Mouse (Mus musculus): Measurements from ENCODE around the gene Pth2. TPM values are rescaled to one million over a fixed set of nuclear protein-coding genes. Genes with fewer than 3 reads are reported as not detected.
"Not testable (repeated sequence)": the region's sequence is repeated elsewhere in the genome, so short reads cannot be mapped to it uniquely, and the experiment has no call there.

The Pth2 gene
- total RNA-seq, 2 experiments from 2014 or later: not detected

GRCm38 (mm10) chr7:45153052-45153451 is 27.7 kb upstream of the Pth2 start:
- ATAC-seq (ENCODE audit: poor library complexity, severe bottlenecking): not testable (repeated sequence)

DNA sequence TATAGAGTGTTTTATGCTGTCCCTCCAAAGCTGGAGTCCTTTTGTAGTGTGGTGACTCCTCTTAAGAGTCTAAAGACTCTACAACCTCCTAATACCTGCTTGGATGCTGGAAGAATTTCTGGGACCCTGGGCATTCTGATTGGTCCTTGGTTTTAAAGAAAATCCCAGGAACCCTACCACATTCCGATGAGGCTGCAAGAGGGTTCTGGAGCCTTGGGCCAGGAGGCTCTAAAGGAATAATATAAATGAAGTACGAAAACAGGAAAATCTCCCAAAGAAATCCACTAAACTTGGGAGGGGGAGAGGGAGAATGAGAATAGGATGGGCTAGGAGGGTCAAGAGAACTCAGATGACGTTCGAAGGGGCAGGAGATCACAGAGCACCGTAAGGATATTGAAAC is 27.2 kb upstream of the Pth2 start:
- no peak for ATAC-seq (ENCODE audit: poor library complexity, severe bottlenecking)

DNA sequence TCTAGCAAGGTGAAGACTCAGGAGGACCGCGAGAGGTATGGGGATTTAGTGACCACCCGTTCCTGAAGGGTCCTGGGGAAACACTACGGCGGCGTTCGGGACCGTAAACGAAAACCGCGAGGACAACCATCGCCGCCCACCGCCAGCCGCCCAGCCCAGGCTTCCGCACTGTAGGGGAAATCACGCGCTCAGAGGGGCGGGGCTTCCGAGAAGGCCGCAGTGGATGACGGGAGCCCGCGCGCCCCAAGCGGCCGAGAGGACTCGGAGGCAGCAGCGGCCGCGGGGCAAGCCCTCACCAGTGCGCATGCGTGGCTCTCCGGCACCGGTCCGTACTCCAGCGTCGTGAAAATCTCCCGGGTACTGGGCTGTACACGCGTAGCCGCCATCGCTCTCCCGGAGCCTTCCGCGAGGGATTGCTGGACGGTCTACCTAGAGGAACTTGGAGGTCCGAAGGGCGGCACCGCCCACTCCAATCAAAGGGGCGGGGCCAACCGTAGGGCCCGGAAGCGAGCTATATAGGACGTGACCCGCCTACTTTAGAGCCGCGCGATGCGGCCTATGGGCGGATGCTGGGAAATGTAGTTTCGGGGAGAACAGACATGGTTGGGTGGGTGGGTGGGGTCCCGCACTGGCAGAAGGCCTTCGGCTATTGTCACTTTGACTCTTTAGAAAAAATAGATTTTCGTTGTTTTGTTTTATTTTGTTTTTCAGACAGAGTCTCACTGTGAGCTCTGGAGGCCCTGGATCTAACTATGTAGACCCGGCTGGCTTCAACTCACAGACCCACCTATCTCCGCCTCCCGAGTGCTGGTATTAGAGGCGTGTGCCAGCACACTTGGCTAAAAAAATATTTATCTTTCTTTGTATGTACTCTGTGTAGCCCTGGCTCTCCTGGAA is 26.5 kb upstream of the Pth2 start, which contains the start of the genes Pih1d1 and Aldh16a1:
Gene Pih1d1 (plus strand): TSS at position 208 of the 897 bp plus-strand sequence.
Gene Aldh16a1 (minus strand): TSS at position 489 of the 897 bp plus-strand sequence.
- peak; percentile 96 for ATAC-seq (ENCODE audit: poor library complexity, severe bottlenecking)

- ATAC-seq (ENCODE audit: poor library complexity, severe bottlenecking): 0 out of 2 replicates have a peak, but pooled peaks have one; percentile 35
Measured at GRCm38 (mm10) chr7:45154993-45155514, 25.7 kb upstream of the Pth2 start.

DNA sequence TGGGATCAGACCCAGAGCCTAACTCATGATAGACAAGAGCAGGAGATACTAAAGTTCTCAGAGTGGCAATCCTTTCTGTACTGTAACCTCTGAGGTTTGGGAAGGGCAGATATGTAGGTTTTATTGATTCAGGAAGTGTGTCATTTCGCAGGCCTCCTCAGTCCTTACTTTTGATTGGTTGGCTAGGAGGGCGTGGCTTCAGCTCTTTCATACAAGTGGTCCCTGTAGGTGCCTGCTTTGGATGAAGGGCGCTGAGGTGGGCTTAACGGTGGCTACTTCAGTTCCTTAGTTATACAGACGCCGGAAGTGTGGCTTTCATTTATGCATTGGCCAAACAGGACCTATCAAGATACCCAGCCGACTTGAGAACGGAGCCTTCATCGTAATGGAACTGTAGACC is 25.2 kb upstream of the Pth2 start:
- ATAC-seq (ENCODE audit: poor library complexity, severe bottlenecking): no peak

DNA sequence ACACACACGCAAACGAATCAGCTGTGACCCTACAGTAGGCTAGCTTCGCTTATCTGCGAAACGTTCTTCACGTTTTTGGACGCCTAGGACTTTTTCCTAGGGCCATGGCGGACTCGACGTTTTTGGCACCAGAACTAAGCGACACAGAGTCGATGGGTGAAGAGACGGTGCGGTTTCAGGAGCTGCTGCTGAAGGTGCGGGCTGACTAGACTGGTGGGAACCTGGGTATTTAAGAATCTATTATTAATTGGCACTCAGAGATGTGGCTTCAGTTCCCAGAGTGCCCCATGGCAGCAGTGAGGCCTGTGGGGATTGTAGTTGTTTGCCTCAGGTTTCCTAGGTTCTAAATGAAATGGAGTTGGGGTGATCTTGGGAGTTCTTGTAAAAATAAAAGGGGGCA is 24.6 kb upstream of the Pth2 start:
- ATAC-seq (ENCODE audit: poor library complexity, severe bottlenecking): no peak

DNA sequence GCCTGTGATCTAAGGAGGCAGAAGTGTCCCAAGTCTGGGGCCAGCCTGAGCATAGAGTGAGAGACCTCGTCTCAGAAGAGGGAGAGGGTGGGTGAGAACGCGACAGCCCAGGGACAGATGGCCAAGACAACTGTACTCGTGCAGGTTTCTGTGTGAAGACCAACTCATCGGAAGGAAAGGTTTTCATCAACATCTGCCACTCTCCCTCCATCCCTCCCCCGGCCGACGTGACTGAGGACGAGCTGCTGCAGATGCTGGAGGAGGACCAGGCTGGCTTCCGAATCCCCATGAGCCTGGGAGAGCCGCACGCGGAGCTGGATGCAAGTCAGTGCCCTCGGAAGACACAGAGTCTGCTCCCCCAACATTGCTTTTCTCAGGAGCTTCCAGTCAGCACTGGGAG is 23.3 kb upstream of the Pth2 start:
- no peak for ATAC-seq (ENCODE audit: poor library complexity, severe bottlenecking)

DNA sequence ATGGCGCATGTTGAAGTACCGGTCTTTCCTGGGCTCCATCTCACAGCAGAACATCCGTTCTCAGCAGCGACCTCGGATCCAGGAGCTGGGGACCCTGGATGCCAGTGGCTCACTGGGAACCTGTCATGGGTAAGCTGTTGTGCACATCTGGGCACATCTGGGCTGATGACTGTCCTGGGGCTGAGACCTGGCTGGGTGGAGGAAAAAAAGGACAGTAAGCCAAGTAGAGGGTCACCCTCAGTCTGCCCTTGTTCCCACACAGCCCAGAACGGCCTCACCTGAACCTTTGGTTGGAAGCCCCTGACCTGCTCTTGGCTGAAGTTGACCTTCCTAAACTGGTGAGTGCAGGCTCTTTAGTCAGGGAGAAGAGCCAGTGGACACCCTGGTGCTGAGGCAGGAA is 21.8 kb upstream of the Pth2 start:
- ATAC-seq (ENCODE audit: poor library complexity, severe bottlenecking): no peak

- no peak for ATAC-seq (ENCODE audit: poor library complexity, severe bottlenecking)
Measured at GRCm38 (mm10) chr7:45160316-45160800, 20.4 kb upstream of the Pth2 start.

DNA sequence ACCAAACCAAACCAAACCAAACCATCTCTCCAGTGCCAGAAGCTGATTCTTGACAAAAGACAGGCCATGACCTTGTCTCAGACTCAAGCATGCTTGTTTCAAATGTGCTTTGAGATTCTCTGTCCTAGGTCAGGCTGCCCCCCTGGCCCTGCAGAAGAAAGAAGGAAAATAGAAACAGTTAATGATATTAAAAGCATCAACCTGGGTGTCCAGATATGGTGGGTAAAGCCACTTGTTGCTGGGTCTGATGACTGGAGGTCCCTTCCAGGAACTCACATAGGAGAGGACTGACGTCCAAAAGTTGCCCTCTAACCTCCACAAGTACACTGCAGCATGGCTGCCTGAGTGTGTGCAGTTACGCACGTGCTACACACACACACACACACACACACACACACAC is 19.9 kb upstream of the Pth2 start:
- no peak for ATAC-seq (ENCODE audit: poor library complexity, severe bottlenecking)

DNA sequence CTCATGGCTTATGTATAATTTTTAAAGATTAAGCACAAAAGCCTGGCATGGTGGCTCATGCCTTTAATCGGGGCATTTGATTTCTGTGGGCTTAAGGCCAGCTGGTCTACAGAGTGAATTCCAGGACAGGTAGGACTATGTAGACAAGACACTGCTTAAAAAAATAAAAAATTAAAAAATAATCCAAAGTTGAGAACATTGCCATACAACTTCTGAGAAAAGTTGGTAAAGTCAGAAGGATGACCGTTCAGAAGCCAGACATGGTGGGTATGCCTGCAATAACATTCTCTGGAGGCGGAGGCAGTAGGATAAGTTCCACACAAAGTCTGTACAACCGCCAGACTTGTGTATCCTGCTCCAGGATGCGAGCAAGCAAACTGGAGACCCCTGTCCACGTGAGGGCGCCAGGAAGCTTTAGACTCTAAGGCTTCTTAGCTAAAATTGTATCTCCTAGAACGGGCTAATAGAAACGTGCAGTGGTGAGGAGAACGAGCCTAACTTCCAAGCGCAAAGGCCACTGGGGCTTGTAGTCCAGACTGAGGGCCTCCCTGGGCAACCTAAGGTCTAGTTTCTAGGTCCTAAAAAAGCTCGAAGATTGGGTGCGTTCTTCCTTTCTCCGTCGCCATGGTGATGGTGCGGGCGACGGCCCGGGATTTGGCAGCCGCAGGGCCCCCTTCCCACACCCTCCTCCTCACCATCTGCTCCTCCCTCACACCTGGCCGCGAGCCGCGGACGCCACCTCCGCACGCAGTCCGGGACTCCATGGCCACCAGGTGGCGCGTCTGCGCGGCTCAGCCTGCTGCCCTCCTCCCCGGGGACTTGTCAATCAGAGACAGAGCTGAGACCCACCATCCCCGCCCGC is 19.0 kb upstream of the Pth2 start:
- peak; percentile 95 for ATAC-seq (ENCODE audit: poor library complexity, severe bottlenecking)

- ATAC-seq (ENCODE audit: poor library complexity, severe bottlenecking): no peak
Measured at GRCm38 (mm10) chr7:45162551-45162950, 18.2 kb upstream of the Pth2 start.

DNA sequence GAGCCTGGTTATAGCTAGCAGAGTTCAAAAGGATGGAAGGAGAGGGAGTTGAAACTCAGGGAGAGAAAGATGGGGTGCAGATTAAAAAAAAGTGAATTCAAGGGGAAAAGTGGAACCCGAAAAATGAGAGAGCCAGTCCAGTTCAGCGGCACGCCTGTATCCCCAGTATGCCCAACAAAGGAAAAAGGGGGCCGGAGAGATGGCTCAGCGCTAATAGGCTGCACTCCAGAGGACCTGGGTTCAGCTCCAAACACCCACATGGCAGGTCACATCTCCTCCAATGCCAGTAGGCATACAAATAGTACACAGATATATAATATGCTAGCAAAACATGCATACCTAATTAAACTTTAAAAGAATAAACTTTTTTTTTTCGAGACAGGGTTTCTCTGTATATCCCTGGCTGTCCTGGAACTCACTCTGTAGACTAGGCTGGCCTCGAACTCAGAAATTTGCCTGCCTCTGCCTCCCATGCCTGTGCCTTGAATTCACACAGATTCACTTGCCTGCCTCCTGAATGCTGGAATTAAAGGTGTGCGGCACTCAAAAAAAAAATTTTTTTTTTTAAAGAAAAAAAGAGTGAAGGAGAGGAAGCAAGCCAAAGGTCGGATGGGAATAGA is 17.7 kb upstream of the Pth2 start:
- no peak for ATAC-seq (ENCODE audit: poor library complexity, severe bottlenecking)

DNA sequence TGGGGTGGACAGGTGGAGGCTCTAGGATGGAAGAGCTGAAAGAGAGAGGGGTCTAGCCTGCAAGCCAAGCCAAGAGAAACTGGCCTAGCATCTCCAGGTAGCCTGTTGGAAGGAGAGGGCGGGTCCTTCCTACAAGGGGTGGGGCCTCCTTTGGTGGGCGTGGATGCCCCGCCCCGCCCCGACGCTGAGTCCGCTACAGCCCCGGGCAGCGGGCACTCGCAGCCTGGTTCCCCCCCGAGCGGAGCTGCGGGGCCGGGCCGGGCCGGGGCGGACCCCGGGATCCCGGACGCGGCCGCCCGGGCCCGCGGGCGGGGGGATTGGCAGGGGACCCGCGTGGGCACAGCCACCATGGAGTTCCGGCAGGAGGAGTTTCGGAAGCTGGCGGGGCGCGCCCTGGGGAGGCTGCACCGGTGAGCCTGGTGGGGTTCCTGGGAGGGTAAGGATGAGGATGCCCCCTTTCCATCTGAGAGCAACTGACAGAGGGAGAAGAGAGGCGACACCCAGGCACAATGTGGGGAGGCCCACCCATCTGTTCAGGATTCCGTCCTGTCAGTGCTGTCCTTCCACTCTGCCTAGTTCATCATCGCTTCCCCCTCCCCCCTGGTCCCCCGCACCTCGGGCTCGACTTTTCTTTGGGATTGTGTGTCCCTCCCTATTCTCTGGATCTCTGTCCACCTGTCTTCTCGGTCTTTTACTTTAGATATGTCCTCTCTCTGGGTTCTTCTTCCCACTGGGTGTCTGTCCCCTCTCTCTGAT is 16.9 kb upstream of the Pth2 start, which contains the start of gene Slc17a7:
Gene Slc17a7 (plus strand): TSS at position 215 of the 756 bp plus-strand sequence.
- ATAC-seq (ENCODE audit: poor library complexity, severe bottlenecking): peak; percentile 59

- ATAC-seq (ENCODE audit: poor library complexity, severe bottlenecking): no peak
Measured at GRCm38 (mm10) chr7:45164833-45165232, 16.0 kb upstream of the Pth2 start.

DNA sequence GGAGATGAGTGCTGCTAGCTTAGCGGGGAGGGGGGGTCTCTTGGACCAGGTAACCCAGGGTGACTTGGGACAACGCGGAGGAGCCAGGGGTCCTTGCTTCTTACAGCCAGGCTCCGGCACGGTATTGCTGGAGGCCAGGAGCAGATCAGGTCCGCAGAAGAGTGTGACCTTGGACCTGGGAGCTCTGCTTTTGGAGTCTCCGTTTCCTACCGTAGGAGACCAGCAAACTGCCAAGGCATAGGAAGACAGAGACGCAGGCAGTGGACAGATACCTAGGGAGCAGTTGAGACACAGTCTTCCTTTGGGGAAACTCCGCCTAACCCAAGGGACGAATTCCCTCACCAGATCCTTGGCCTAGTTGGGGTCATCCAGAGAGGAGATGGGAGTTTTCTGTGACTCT is 15.1 kb upstream of the Pth2 start:
- no peak for ATAC-seq (ENCODE audit: poor library complexity, severe bottlenecking)

- ATAC-seq (ENCODE audit: poor library complexity, severe bottlenecking): no peak
Measured at GRCm38 (mm10) chr7:45166950-45167401, 13.8 kb upstream of the Pth2 start.

DNA sequence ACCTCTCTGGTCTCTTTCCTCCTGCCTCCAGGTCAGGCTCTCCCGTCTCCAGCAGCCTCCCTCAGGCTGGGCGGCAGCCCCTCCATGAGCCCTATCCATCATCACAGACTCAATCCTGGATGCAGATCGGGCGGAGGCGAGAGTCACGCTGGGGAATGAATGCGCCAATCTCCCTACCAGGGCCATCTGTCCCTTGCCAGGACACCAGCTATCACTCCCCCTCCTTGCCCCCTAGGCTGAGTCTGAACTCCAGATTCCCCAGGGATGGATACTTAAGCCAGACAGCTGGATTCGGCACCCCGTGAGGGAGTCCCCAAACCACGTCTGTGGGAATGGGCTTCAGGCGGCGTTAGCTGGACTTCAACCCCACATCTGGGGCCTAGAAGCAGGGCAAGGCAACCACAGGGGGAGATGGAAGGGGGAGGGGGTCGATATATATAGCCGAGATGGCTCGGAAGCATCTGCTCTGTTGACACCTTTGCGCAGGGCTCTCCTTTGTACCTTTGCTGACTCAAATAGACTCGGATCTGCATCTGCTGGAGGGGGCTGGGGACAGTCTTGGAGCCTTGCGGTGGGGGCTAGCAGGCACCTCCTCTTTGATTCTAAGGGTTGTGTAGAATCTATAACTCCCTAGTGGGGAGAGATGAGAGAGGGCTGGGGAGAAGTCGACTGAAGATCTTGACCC is 12.9 kb upstream of the Pth2 start:
- no peak for ATAC-seq (ENCODE audit: poor library complexity, severe bottlenecking)

- no peak for ATAC-seq (ENCODE audit: poor library complexity, severe bottlenecking)
Measured at GRCm38 (mm10) chr7:45168656-45169055, 12.1 kb upstream of the Pth2 start.
